Mouse (Mus musculus) right cerebral cortex, postnatal 36 days (tissue): ENCODE measurements around the gene Afap1l2.

ENCODE experiments used
- DNase-seq, 2 experiments: peaks; one replicate each; pipeline ENCODE4 v3.0.0; 2022; ENCODE audit warnings: low spot score in 2 of 2, mixed read lengths in 1 of 2

The Afap1l2 gene

GRCm38 (mm10) chr19:56976962-56977948 is 30.8 kb downstream of the Afap1l2 start:
- DNase-seq, result peak in 1 of 2 experiments; percentile 36

- no peak for DNase-seq
Observed at GRCm38 (mm10) chr19:56976515-56976914, 31.5 kb downstream of the Afap1l2 start.

GRCm38 (mm10) chr19:56975502-56975901 is 32.5 kb downstream of the Afap1l2 start:
- no peak for DNase-seq

- DNase-seq, result no peak
Observed at GRCm38 (mm10) chr19:56974159-56974558, 33.9 kb downstream of the Afap1l2 start.

GRCm38 (mm10) chr19:56972768-56973167 is 35.3 kb downstream of the Afap1l2 start:
- DNase-seq, result no peak

- DNase-seq, result no peak
Observed at GRCm38 (mm10) chr19:56971347-56971746, 36.7 kb downstream of the Afap1l2 start.

- no peak for DNase-seq
Observed at GRCm38 (mm10) chr19:56963876-56964275, 44.2 kb downstream of the Afap1l2 start.

- DNase-seq, result no peak
Observed at GRCm38 (mm10) chr19:56959601-56960000, 48.4 kb downstream of the Afap1l2 start.

GRCm38 (mm10) chr19:56959057-56959456 is 49.0 kb downstream of the Afap1l2 start:
- DNase-seq, result no peak

- DNase-seq, result no peak
Observed at GRCm38 (mm10) chr19:56958582-56959021, 49.4 kb downstream of the Afap1l2 start.

- DNase-seq, result no peak
Observed at GRCm38 (mm10) chr19:56958011-56958410, 50.0 kb downstream of the Afap1l2 start.

- DNase-seq, result no peak
Observed at GRCm38 (mm10) chr19:56955568-56956513, 52.2 kb downstream of the Afap1l2 start.

- no peak for DNase-seq
Observed at GRCm38 (mm10) chr19:56954857-56955256, 53.2 kb downstream of the Afap1l2 start.

- no peak for DNase-seq
Observed at GRCm38 (mm10) chr19:56953856-56954255, 54.2 kb downstream of the Afap1l2 start.

GRCm38 (mm10) chr19:56950818-56951217 is 57.2 kb downstream of the Afap1l2 start:
- DNase-seq, result no peak

- DNase-seq, result no peak
Observed at GRCm38 (mm10) chr19:56949868-56950267, 58.2 kb downstream of the Afap1l2 start.

- no peak for DNase-seq
Observed at GRCm38 (mm10) chr19:56947971-56948610, 59.9 kb downstream of the Afap1l2 start.

GRCm38 (mm10) chr19:56946727-56947126 is 61.3 kb downstream of the Afap1l2 start:
- no peak for DNase-seq

- DNase-seq, result no peak
Observed at GRCm38 (mm10) chr19:56946277-56946676, 61.8 kb downstream of the Afap1l2 start.

GRCm38 (mm10) chr19:56945621-56946020 is 62.4 kb downstream of the Afap1l2 start:
- DNase-seq, result no peak

- DNase-seq, result no peak
Observed at GRCm38 (mm10) chr19:56944826-56945225, 63.2 kb downstream of the Afap1l2 start.

- no peak for DNase-seq
Observed at GRCm38 (mm10) chr19:56944211-56944610, 63.8 kb downstream of the Afap1l2 start.
